Mouse (Mus musculus) midbrain, embryonic 15.5 days (tissue): ENCODE data around the gene Adgre1. TPM values are rescaled to one million over a fixed set of nuclear protein-coding genes. Genes with fewer than 3 reads are reported as not detected.
"Not testable (repeated sequence)": the region's sequence is repeated elsewhere in the genome, so short reads cannot be mapped to it uniquely, and the experiment has no call there.

Source experiments
- ATAC-seq: fragments of 200-750 bp; cut with Nextera tagmentation; replicated peaks from 2 replicates; pipeline ENCODE4 v1.8.0; 2017; ENCODE audit warnings: moderate TSS enrichment
- H3K27ac ChIP-seq: fragments of 300-500 bp; sonication (generic); 2 replicates; pipeline ENCODE4 v1.5.1; 2015; ENCODE audit warnings: mild to moderate bottlenecking, inconsistent platforms
- H3K27me3 ChIP-seq: fragments of 300-500 bp; sonication (generic); replicated peaks from 2 replicates; pipeline ENCODE4 v1.6.1; 2015; ENCODE audit warnings: inconsistent platforms
- H3K36me3 ChIP-seq: fragments of 300-500 bp; sonication (generic); replicated peaks from 2 replicates; pipeline ENCODE4 v1.6.1; 2015; ENCODE audit warnings: inconsistent platforms
- H3K4me1 ChIP-seq: fragments of 300-500 bp; sonication (generic); 2 replicates; pipeline ENCODE4 v1.6.1; 2015; ENCODE audit warnings: inconsistent platforms
- H3K4me2 ChIP-seq: fragments of 300-500 bp; sonication (generic); 2 replicates; pipeline ENCODE4 v1.6.1; 2015; ENCODE audit warnings: inconsistent platforms, mild to moderate bottlenecking, moderate library complexity
- H3K4me3 ChIP-seq: fragments of 300-500 bp; sonication (generic); 2 replicates; pipeline ENCODE4 v1.5.1; 2015; ENCODE audit warnings: mild to moderate bottlenecking, inconsistent platforms
- H3K9ac ChIP-seq: fragments of 300-500 bp; sonication (generic); 2 replicates; pipeline ENCODE4 v1.6.1; 2015; ENCODE audit warnings: mild to moderate bottlenecking, inconsistent platforms
- H3K9me3 ChIP-seq: fragments of 300-500 bp; sonication (generic); 2 replicates; pipeline ENCODE4 v1.6.1; 2016; ENCODE audit warnings: inconsistent platforms
- WGBS: fragments of 180-500 bp; shearing (Covaris S2); methylation state at CpG from one replicate; pipeline ENCODE4 v1.1.7; 2015; ENCODE audit warnings: mixed read lengths; 5-methylcytosine and 5-hydroxymethylcytosine counted together
- polyA plus RNA-seq: library from polyadenylated mRNA; unstranded; fragments of >200 nt; fragmentation: Nextera tagmentation; extraction: Ambion mirVana; gene quantifications from 2 replicates; pipeline ENCODE4 v1.2.1, GENCODE M21; 2015

The Adgre1 gene
- polyA plus RNA-seq: 3.9 and 4.5 TPM in 2 replicates

- no peak within 1 kb of the TSS for H3K4me3 ChIP-seq
- H3K36me3 ChIP-seq: no peaks in the 10 kb centered on the region
- H3K27ac ChIP-seq: no peak within 1 kb of the TSS
- ATAC-seq: no peak
- no peaks in the 10 kb centered on the region for H3K9me3 ChIP-seq
- WGBS: 5% methylated on average over 1 of the region's 1 CpGs
- no peaks in the 10 kb centered on the region for H3K4me1 ChIP-seq
- no peak within 1 kb of the TSS for H3K9ac ChIP-seq
- no peaks in the 10 kb centered on the region for H3K27me3 ChIP-seq
- H3K4me2 ChIP-seq: no peak within 1 kb of the TSS
These were observed at the start of gene Adgre1 for GRCm38 (mm10) chr17:57358441-57358840. TSS of gene Adgre1 (plus strand) at chr17:57358691.

DNA sequence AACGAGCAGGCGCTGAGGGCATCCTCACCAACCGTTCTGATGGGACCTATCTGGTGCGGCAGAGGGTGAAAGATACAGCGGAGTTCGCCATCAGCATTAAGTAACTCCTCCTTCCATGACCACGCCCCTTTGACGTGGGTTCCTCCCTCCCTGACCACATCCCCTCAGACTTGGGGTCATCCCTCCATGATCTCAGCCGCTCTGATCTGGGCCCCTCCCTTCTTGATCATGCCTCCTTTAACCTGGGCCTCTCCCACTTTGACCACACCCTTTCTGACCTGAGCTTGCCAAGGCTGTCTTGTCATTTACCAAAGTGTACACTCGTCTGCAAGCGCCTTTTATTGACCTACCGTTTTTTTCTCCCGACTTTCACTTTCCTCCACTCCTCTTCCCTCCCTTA lies 46.7 kb upstream of the Adgre1 start:
- Histone ChIP-seq H3K27ac (no peak overlapping the region), H3K4me3 (no peak overlapping the region), H3K4me1 (no peaks in the 10 kb centered on the region), H3K36me3 (no peaks in the 10 kb centered on the region), H3K9me3 (no peaks in the 10 kb centered on the region), H3K27me3 (no peaks in the 10 kb centered on the region), H3K9ac (no peak overlapping the region), H3K4me2 (no peak overlapping the region)
- 36% methylated on average over 13 of the region's 13 CpGs for WGBS
- ATAC-seq: no peak

DNA sequence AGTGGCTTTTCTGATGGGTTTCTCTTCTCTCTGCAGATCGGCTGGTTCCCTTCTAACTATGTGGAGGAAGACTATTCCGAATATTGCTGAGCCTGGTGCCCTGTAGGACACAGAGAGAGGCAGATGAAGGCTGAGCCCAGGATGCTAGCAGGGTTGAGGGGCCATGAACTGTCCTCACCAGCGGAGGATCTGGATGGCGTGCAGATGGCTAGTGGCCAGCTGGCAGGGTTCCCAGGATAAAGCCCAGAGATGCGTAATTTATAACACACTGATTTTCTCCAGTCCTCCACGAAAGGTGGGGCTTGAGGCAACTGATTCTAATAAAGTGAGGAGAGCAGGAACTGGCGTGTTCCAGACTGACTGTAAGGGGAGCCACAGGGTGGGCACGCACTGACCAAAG lies 30.9 kb upstream of the Adgre1 start:
- H3K27me3 ChIP-seq: no peaks in the 10 kb centered on the region
- H3K4me1 ChIP-seq: no peaks in the 10 kb centered on the region
- H3K27ac ChIP-seq: no peak overlapping the region
- no peak overlapping the region for H3K4me3 ChIP-seq
- no peak overlapping the region for H3K4me2 ChIP-seq
- WGBS: 67% methylated on average over 8 of the region's 8 CpGs
- no peak for ATAC-seq
- H3K9me3 ChIP-seq: no peaks in the 10 kb centered on the region
- H3K36me3 ChIP-seq: no peaks in the 10 kb centered on the region
- no peak overlapping the region for H3K9ac ChIP-seq

DNA sequence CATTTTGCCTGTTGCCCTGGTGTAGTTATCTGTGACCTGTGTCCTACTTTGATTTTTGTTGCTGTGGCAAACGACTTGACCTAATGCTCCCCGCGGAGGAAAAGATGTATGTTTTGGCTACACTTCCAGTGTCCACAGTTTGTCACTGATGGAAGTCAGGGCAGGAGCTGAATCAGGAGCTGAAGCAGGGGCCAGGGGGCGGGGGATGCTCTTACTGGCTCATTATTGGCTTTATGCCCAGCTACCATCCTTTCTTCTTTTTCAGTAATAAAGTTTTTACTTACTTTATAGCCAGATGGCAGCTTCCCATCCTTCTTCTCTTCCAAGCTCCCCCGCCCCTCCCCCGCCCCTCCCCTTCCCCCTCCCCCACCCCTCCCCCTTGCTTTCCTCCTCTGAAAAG lies 29.5 kb upstream of the Adgre1 start:
- Histone ChIP-seq H3K27ac (no peak overlapping the region), H3K9me3 (no peaks in the 10 kb centered on the region), H3K27me3 (no peaks in the 10 kb centered on the region), H3K4me3 (no peak overlapping the region), H3K4me1 (no peaks in the 10 kb centered on the region), H3K9ac (no peak overlapping the region), H3K36me3 (no peaks in the 10 kb centered on the region), H3K4me2 (no peak overlapping the region)
- no peak for ATAC-seq
- WGBS: 62% methylated on average over 4 of the region's 6 CpGs

DNA sequence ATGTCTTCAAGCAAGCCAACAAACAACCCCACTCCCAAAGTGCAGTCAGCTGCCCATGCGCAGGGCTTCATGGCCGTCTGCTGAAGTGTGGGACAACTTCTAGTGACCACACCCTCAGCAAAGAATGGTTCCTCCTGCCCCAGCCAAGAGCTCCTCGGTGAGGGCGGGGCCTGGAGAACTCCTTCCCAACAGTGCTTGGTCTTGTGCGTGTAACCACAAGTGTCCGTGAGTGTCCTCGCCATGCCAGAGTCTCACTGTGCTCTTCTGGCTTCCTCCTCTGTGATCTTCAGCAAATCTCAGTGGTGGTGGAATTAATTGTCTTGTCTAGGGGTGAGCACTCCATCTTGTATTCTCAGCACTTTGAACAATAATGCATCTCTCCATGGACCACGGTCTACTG lies 27.5 kb upstream of the Adgre1 start:
- H3K4me2 ChIP-seq: no peak overlapping the region
- H3K9me3 ChIP-seq: no peaks in the 10 kb centered on the region
- WGBS: 91% methylated on average over 8 of the region's 8 CpGs
- no peaks in the 10 kb centered on the region for H3K27me3 ChIP-seq
- H3K27ac ChIP-seq: no peak overlapping the region
- H3K36me3 ChIP-seq: no peaks in the 10 kb centered on the region
- no peak overlapping the region for H3K4me3 ChIP-seq
- H3K4me1 ChIP-seq: peaks cover 2% of the 10 kb centered on the region; the same call in 1 of the 2 replicates
- ATAC-seq: no peak
- no peak overlapping the region for H3K9ac ChIP-seq

- ATAC-seq: no peak
- no peak overlapping the region for H3K27ac ChIP-seq
These were observed 26.2 kb upstream of the Adgre1 start for GRCm38 (mm10) chr17:57332241-57332640.

GRCm38 (mm10) chr17:57334001-57334760 lies 24.3 kb upstream of the Adgre1 start:
- H3K9ac ChIP-seq: no peak overlapping the region
- no peaks in the 10 kb centered on the region for H3K9me3 ChIP-seq
- no peak overlapping the region for H3K27ac ChIP-seq
- no peak for ATAC-seq
- H3K36me3 ChIP-seq: no peaks in the 10 kb centered on the region
- peaks cover 2% of the 10 kb centered on the region; the same call in 1 of the 2 replicates for H3K4me1 ChIP-seq
- 75% methylated on average over 9 of the region's 9 CpGs for WGBS
- no peak overlapping the region for H3K4me3 ChIP-seq
- H3K4me2 ChIP-seq: peak overlapping the region; percentile 22; the same call in 1 of the 2 replicates
- no peaks in the 10 kb centered on the region for H3K27me3 ChIP-seq

More at GRCm38 (mm10) chr17:57332241-57332640, 26.2 kb upstream of the Adgre1 start:
- Histone ChIP-seq H3K4me3 (no peak overlapping the region), H3K27me3 (no peaks in the 10 kb centered on the region), H3K36me3 (no peaks in the 10 kb centered on the region), H3K9ac (no peak overlapping the region), H3K4me2 (no peak overlapping the region), H3K4me1 (peaks cover 2% of the 10 kb centered on the region; the same call in 1 of the 2 replicates), H3K9me3 (no peaks in the 10 kb centered on the region)
- WGBS: 80% methylated on average over 4 of the region's 4 CpGs

GRCm38 (mm10) chr17:57334761-57335150 lies 23.7 kb upstream of the Adgre1 start:
- Histone ChIP-seq H3K9ac (no peak overlapping the region), H3K27me3 (no peaks in the 10 kb centered on the region), H3K27ac (no peak overlapping the region), H3K4me3 (no peak overlapping the region), H3K4me2 (peak overlapping the region; percentile 22; the same call in 1 of the 2 replicates), H3K4me1 (peaks cover 2% of the 10 kb centered on the region; the same call in 1 of the 2 replicates), H3K9me3 (no peaks in the 10 kb centered on the region), H3K36me3 (no peaks in the 10 kb centered on the region)
- ATAC-seq: peak; percentile 65
- WGBS: 7% methylated on average over 16 of the region's 16 CpGs

DNA sequence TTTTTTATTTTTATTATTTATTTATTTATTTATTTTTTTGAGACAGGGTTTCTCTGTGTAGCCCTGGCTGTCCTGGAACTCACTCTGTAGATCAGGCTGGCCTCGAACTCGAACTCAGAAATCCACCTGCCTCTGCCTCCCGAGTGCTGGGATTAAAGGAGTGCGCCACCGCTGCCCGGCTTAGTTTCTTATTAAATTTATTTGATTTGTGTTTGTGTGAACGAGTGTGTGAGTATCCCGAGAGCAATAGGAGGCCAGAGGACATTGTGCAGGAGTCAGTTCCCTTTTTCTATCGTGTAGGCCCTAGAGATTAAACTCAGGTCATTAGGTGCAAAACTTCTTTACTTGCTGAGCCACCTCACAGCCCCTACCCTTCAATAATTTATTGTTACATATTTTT lies 23.3 kb upstream of the Adgre1 start:
- not testable (repeated sequence) for H3K4me1 ChIP-seq, H3K4me2 ChIP-seq, H3K4me3 ChIP-seq, H3K9ac ChIP-seq, H3K9me3 ChIP-seq, H3K27ac ChIP-seq, H3K36me3 ChIP-seq, H3K27me3 ChIP-seq
- WGBS: 73% methylated on average over 9 of the region's 9 CpGs
- peak; percentile 25 for ATAC-seq

DNA sequence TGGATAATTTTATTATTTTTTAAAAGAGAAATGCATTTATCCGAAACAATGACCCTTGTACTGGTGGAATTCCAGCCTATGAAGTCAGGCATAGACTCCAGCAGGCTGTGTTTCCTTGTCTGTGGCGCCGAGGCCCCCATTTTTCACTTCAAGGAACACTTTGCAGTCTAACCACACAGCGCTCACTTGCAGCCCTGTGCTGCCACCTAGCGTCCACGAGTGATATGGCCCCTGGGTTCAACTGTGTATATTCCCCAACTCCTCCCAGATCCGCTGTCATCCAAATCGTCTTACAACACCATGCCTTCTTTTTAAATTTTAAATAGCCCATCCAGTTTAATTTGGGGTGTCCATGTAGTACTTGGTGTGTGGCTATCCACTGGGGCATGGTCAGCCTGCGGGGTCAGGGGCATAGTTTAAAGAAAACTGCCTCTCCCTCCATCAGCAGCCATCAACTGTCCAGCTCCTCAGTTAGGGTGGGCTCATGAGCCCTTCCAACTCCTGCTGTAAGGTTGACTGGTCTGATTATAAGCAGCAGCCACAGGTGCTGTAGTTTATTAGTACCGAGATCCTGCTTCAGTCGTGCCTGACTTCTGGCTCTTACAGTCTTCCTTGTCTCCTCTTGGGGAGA lies 22.7 kb upstream of the Adgre1 start:
- Histone ChIP-seq H3K27ac (no peak overlapping the region), H3K4me2 (peak overlapping the region; percentile 34), H3K27me3 (no peaks in the 10 kb centered on the region), H3K4me1 (peaks cover 2% of the 10 kb centered on the region; the same call in 1 of the 2 replicates), H3K9me3 (no peaks in the 10 kb centered on the region), H3K4me3 (no peak overlapping the region), H3K9ac (peak overlapping the region; percentile 10; the same call in 1 of the 2 replicates), H3K36me3 (no peaks in the 10 kb centered on the region)
- peak; percentile 91 for ATAC-seq
- 10% methylated on average over 11 of the region's 11 CpGs for WGBS

DNA sequence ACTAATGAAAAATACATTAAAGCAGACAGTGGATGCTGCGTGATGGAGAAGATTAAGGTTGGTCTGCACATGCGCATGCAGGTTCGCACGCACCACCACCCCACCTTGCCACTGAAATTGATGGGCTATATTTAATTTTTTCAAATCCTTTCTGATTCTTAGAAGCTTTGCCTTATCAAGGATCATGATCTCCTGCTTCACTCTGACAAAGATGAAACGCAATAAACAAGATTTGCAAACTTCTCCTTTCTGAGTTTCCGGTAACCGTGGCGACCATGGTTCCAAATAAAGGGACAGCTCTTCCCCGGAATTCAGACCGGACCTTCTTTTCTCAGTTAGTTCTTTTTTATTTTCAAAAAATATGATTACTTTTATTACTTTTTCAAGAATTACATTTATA lies 20.5 kb upstream of the Adgre1 start:
- 83% methylated on average over 10 of the region's 10 CpGs for WGBS
- Histone ChIP-seq H3K27ac (no peak overlapping the region), H3K9me3 (no peaks in the 10 kb centered on the region), H3K4me3 (no peak overlapping the region), H3K27me3 (no peaks in the 10 kb centered on the region), H3K36me3 (no peaks in the 10 kb centered on the region), H3K4me1 (peaks cover 2% of the 10 kb centered on the region; the same call in 1 of the 2 replicates), H3K4me2 (no peak overlapping the region), H3K9ac (no peak overlapping the region)
- ATAC-seq: no peak

- H3K36me3 ChIP-seq: no peaks in the 10 kb centered on the region
- H3K27me3 ChIP-seq: no peaks in the 10 kb centered on the region
- no peak overlapping the region for H3K9ac ChIP-seq
- ATAC-seq: no peak
- no peak overlapping the region for H3K27ac ChIP-seq
- H3K4me1 ChIP-seq: peaks cover 2% of the 10 kb centered on the region; the same call in 1 of the 2 replicates
- H3K4me3 ChIP-seq: no peak overlapping the region
- no peak overlapping the region for H3K4me2 ChIP-seq
- 85% methylated on average over 9 of the region's 9 CpGs for WGBS
- H3K9me3 ChIP-seq: no peaks in the 10 kb centered on the region
These were observed 19.2 kb upstream of the Adgre1 start for GRCm38 (mm10) chr17:57339298-57339697.
